Comparison of ENCODE assay signal across 34 mouse cellular contexts in genomic region chr11:78632782-78633181, GRCm38 (mm10).
"Had no signal": no experiment of that assay in that cellular context is flagged by ENCODE, and none has a peak within 500 bp of the region (broad histone marks: within the 10 kb centered on the region; RNA-seq: fewer than 3 reads in every experiment).

No protein-coding gene starts in this region.

- H3K9me3 ChIP-seq: intestine, embryonic 15.5 days had no signal

- H3K9ac ChIP-seq: heart, embryonic 13.5 days; heart, embryonic 15.5 days; hindbrain, embryonic 12.5 days; hindbrain, embryonic 13.5 days; hindbrain, embryonic 14.5 days; hindbrain, embryonic 15.5 days; intestine, embryonic 15.5 days; kidney, embryonic 15.5 days had no signal

- ATAC-seq: hindbrain, embryonic 16.5 days; hindbrain, postnatal 0 days; inflammation-experienced regulatory T-cells, adult 6 months; intestine, embryonic 15.5 days; intestine, embryonic 16.5 days; intestine, postnatal 0 days had no signal

- H3K4me1 ChIP-seq: heart, embryonic 15.5 days; hindbrain, embryonic 15.5 days; intestine, embryonic 15.5 days had no signal

- H3K27me3 ChIP-seq: heart, embryonic 13.5 days; heart, embryonic 15.5 days; hindbrain, embryonic 12.5 days; hindbrain, embryonic 13.5 days; hindbrain, embryonic 15.5 days; intestine, embryonic 15.5 days; kidney, embryonic 15.5 days had no signal

- H3K4me2 ChIP-seq: heart, embryonic 11.5 days; heart, embryonic 13.5 days; heart, embryonic 15.5 days; hindbrain, embryonic 12.5 days; hindbrain, embryonic 13.5 days; hindbrain, embryonic 14.5 days; hindbrain, embryonic 15.5 days; intestine, embryonic 15.5 days; kidney, embryonic 15.5 days had no signal

- H3K27ac ChIP-seq: heart, embryonic 13.5 days; heart, embryonic 15.5 days; hindbrain, embryonic 10.5 days; hindbrain, embryonic 12.5 days; hindbrain, embryonic 13.5 days; hindbrain, embryonic 14.5 days; hindbrain, embryonic 15.5 days; hindbrain, postnatal 0 days; intestine, embryonic 15.5 days; kidney, embryonic 15.5 days; kidney, postnatal 0 days; layer of hippocampus, adult 2 months; left cerebral cortex, adult 2 months had no signal

- H3K4me3 ChIP-seq: heart, embryonic 13.5 days; heart, embryonic 15.5 days; hindbrain, embryonic 10.5 days; hindbrain, embryonic 12.5 days; hindbrain, embryonic 13.5 days; hindbrain, embryonic 15.5 days; intestine, embryonic 15.5 days; kidney, embryonic 15.5 days; layer of hippocampus, adult 2 months; left cerebral cortex, adult 2 months had no signal

- H3K36me3 ChIP-seq: hindbrain, embryonic 13.5 days; intestine, embryonic 15.5 days had no signal

- DNase-seq: heart, postnatal 10 days; heart, postnatal 14 days; heart, postnatal 36 days; heart, postnatal 4 days; kidney, adult 11 months; kidney, adult 18-20 months; kidney, adult 2 months; kidney, adult 8-10 months; kidney, adult 9 months; kidney, postnatal 10 days; kidney, postnatal 14 days; kidney, postnatal 25 days; kidney, postnatal 36 days; kidney, postnatal 4 days; layer of hippocampus, adult 9-11 months; layer of hippocampus, postnatal 36 days had no signal
